Mouse (Mus musculus) liver, embryonic 16.5 days (tissue): ENCODE data around the gene Dpep1. TPM values are rescaled to one million over a fixed set of nuclear protein-coding genes. Genes with fewer than 3 reads are reported as not detected.
A peak's percentile ranks its signal among the peaks of the same experiment; 100 is the strongest.

Experiments used
- ATAC-seq: fragments of 200-750 bp; cut with Nextera tagmentation; 2 replicates; pipeline ENCODE4 v1.8.0; 2017; ENCODE audit warnings: low read depth, mild to moderate bottlenecking, moderate number of reproducible peaks, moderate library complexity
- H3K27ac ChIP-seq: fragments of 300-500 bp; sonication (generic); 2 replicates; pipeline ENCODE4 v1.5.1; 2014; ENCODE audit warnings: mild to moderate bottlenecking, low read length
- H3K27me3 ChIP-seq: fragments of 300-500 bp; sonication (generic); 2 replicates; pipeline ENCODE4 v1.6.1; 2014; ENCODE audit warnings: low read depth, low read length, mixed read lengths; ENCODE audit not compliant: control insufficient read depth, insufficient read depth
- H3K36me3 ChIP-seq: fragments of 300-500 bp; sonication (generic); 2 replicates; pipeline ENCODE4 v1.6.1; 2014; ENCODE audit warnings: mild to moderate bottlenecking; ENCODE audit not compliant: control insufficient read depth, insufficient read depth
- H3K4me1 ChIP-seq: fragments of 300-500 bp; sonication (generic); 2 replicates; pipeline ENCODE4 v1.6.1; 2014; ENCODE audit warnings: low read depth, low read length, mixed read lengths; ENCODE audit not compliant: control insufficient read depth
- H3K4me2 ChIP-seq: fragments of 300-500 bp; sonication (generic); 2 replicates; pipeline ENCODE4 v1.6.1; 2014; ENCODE audit warnings: low read depth, low read length, mixed read lengths
- H3K4me3 ChIP-seq: fragments of 300-500 bp; sonication (generic); 2 replicates; pipeline ENCODE4 v1.5.1; 2014; ENCODE audit warnings: low read depth, mild to moderate bottlenecking, low read length
- H3K9ac ChIP-seq: fragments of 300-500 bp; sonication (generic); 2 replicates; pipeline ENCODE4 v1.6.1; 2014; ENCODE audit warnings: low read depth, low read length
- H3K9me3 ChIP-seq: fragments of 300-500 bp; sonication (generic); replicated peaks from 2 replicates; pipeline ENCODE4 v1.6.1; 2016; ENCODE audit warnings: low read length; ENCODE audit not compliant: control insufficient read depth
- WGBS: fragments of 180-500 bp; shearing (Covaris S2); extraction: QIAGEN DNeasy Blood & Tissue Kit; methylation state at CpG from one replicate; pipeline ENCODE4 v1.1.7; 2014; ENCODE audit not compliant: insufficient replicate concordance; 5-methylcytosine and 5-hydroxymethylcytosine counted together
- polyA plus RNA-seq: library from polyadenylated mRNA; unstranded; fragments of >200 nt; fragmentation: Nextera tagmentation; extraction: Ambion mirVana; gene quantifications from 2 replicates; pipeline ENCODE4 v1.2.1, GENCODE M21; 2015

Dpep1 gene
- polyA plus RNA-seq, 1 experiment from 2014 or later = 0.39 TPM

GRCm38 (mm10) chr8:123199864-123200263, 13.8 kb downstream of the Dpep1 start:
- WGBS = 57% methylated on average over 14 of the region's 14 CpGs
- Histone ChIP-seq H3K4me3 (no peak overlapping the region), H3K4me2 (no peak overlapping the region), H3K27ac (no peak overlapping the region), H3K36me3 (no peaks in the 10 kb centered on the region), H3K9ac (no peak overlapping the region), H3K9me3 (no peaks in the 10 kb centered on the region), H3K27me3 (no peaks in the 10 kb centered on the region), H3K4me1 (peaks cover 6% of the 10 kb centered on the region)
- no peak for ATAC-seq

GRCm38 (mm10) chr8:123202288-123202687, 16.2 kb downstream of the Dpep1 start:
- Histone ChIP-seq H3K9ac (no peak overlapping the region), H3K36me3 (peaks cover 9% of the 10 kb centered on the region), H3K4me3 (no peak overlapping the region), H3K27me3 (no peaks in the 10 kb centered on the region), H3K4me2 (no peak overlapping the region), H3K27ac (no peak overlapping the region), H3K9me3 (no peaks in the 10 kb centered on the region), H3K4me1 (peaks cover 3% of the 10 kb centered on the region)
- WGBS = 23% methylated on average over 5 of the region's 5 CpGs
- no peak for ATAC-seq

- H3K36me3 ChIP-seq = peaks cover 16% of the 10 kb centered on the region
- no peak for ATAC-seq
Measured at GRCm38 (mm10) chr8:123203571-123203970, 17.5 kb downstream of the Dpep1 start.

GRCm38 (mm10) chr8:123211876-123212275, 25.8 kb downstream of the Dpep1 start:
- 19% methylated on average over 10 of the region's 10 CpGs for WGBS
- no peak for ATAC-seq
- H3K27me3 ChIP-seq = 0 out of 2 replicates have a peak, but pooled peaks cover 2% of the 10 kb centered on the region

More at GRCm38 (mm10) chr8:123203571-123203970, 17.5 kb downstream of the Dpep1 start:
- H3K9ac ChIP-seq = no peak overlapping the region
- no peak overlapping the region for H3K4me2 ChIP-seq
- H3K27me3 ChIP-seq = no peaks in the 10 kb centered on the region
- no peaks in the 10 kb centered on the region for H3K4me1 ChIP-seq
- no peaks in the 10 kb centered on the region for H3K9me3 ChIP-seq
- H3K4me3 ChIP-seq = no peak overlapping the region
- H3K27ac ChIP-seq = no peak overlapping the region
- WGBS = 81% methylated on average over 3 of the region's 3 CpGs

GRCm38 (mm10) chr8:123212321-123213117, 26.5 kb downstream of the Dpep1 start, which contains the start of the genes Chmp1a and Spata33:
Chmp1a (minus strand) TSS chr8:123212763.
Spata33 (plus strand) TSS chr8:123212832.
- H3K27me3 ChIP-seq = peaks cover 5% of the 10 kb centered on the region; the same call in 1 of the 2 replicates
- peaks cover 17% of the 10 kb centered on the region for H3K36me3 ChIP-seq
- WGBS = under 1% methylated on average over 76 of the region's 76 CpGs
- no peaks in the 10 kb centered on the region for H3K9me3 ChIP-seq
- peak within 1 kb of the TSS; percentile 59 for H3K27ac ChIP-seq
- peak within 1 kb of the TSS; percentile 98 for H3K4me2 ChIP-seq
- H3K4me1 ChIP-seq = peaks cover 20% of the 10 kb centered on the region
- ATAC-seq = peak; percentile 93
- peak within 1 kb of the TSS; percentile 87 for H3K9ac ChIP-seq
- H3K4me3 ChIP-seq = peak within 1 kb of the TSS; percentile 77

More at GRCm38 (mm10) chr8:123211876-123212275, 25.8 kb downstream of the Dpep1 start:
- peak overlapping the region; percentile 87 for H3K9ac ChIP-seq
- peak overlapping the region; percentile 77 for H3K4me3 ChIP-seq
- H3K36me3 ChIP-seq = peaks cover 21% of the 10 kb centered on the region
- H3K9me3 ChIP-seq = no peaks in the 10 kb centered on the region
- H3K4me2 ChIP-seq = peak overlapping the region; percentile 98
- peak overlapping the region; percentile 51 for H3K27ac ChIP-seq
- peaks cover 20% of the 10 kb centered on the region for H3K4me1 ChIP-seq

GRCm38 (mm10) chr8:123213118-123213772, 27.2 kb downstream of the Dpep1 start:
- WGBS = 23% methylated on average over 22 of the region's 22 CpGs
- Histone ChIP-seq H3K4me2 (peak overlapping the region; percentile 98), H3K27me3 (peaks cover 5% of the 10 kb centered on the region; the same call in 1 of the 2 replicates), H3K4me1 (peaks cover 20% of the 10 kb centered on the region), H3K4me3 (peak overlapping the region; percentile 77), H3K36me3 (peaks cover 11% of the 10 kb centered on the region), H3K9ac (peak overlapping the region; percentile 66), H3K9me3 (no peaks in the 10 kb centered on the region), H3K27ac (peak overlapping the region; percentile 59; the same call in 1 of the 2 replicates)
- peak; percentile 5; the same call in 1 of the 2 replicates for ATAC-seq

- Histone ChIP-seq H3K4me2 (no peak overlapping the region), H3K36me3 (no peaks in the 10 kb centered on the region), H3K4me1 (peaks cover 20% of the 10 kb centered on the region), H3K9ac (no peak overlapping the region), H3K4me3 (no peak overlapping the region), H3K27ac (no peak overlapping the region), H3K9me3 (no peaks in the 10 kb centered on the region), H3K27me3 (peaks cover 5% of the 10 kb centered on the region; the same call in 1 of the 2 replicates)
- 34% methylated on average over 3 of the region's 3 CpGs for WGBS
- ATAC-seq = no peak
Measured at GRCm38 (mm10) chr8:123215430-123215829, 29.4 kb downstream of the Dpep1 start.

- no peak overlapping the region for H3K4me3 ChIP-seq
- no peaks in the 10 kb centered on the region for H3K36me3 ChIP-seq
- H3K27ac ChIP-seq = no peak overlapping the region
- H3K9ac ChIP-seq = no peak overlapping the region
- no peak overlapping the region for H3K4me2 ChIP-seq
- no peaks in the 10 kb centered on the region for H3K9me3 ChIP-seq
- peaks cover 3% of the 10 kb centered on the region; the same call in 1 of the 2 replicates for H3K27me3 ChIP-seq
- peaks cover 14% of the 10 kb centered on the region for H3K4me1 ChIP-seq
- ATAC-seq = no peak
- WGBS = 43% methylated on average over 1 of the region's 1 CpGs
Measured at GRCm38 (mm10) chr8:123220917-123221316, 34.9 kb downstream of the Dpep1 start.
